Mouse (Mus musculus) testis, adult 2 months (tissue): ENCODE data around the gene Ubtd1.

Experiments used
- CTCF ChIP-seq: fragments of 200-500 bp; IDR thresholded peaks from 2 replicates; pipeline ENCODE4 v1.5.1; 2012; ENCODE audit warnings: low read depth, mild to moderate bottlenecking, inconsistent platforms, low read length, moderate library complexity; ENCODE audit not compliant: control insufficient read depth, insufficient read depth, insufficient replicate concordance
- POLR2A ChIP-seq: fragments of 200-500 bp; IDR thresholded peaks from 2 replicates; pipeline ENCODE4 v1.6.1; 2012; ENCODE audit warnings: low read depth, mild to moderate bottlenecking, inconsistent platforms, low read length, moderate library complexity; ENCODE audit not compliant: control insufficient read depth

- TF ChIP-seq POLR2A (no peak), CTCF (no peak)
These were observed 56.7 kb downstream of the Ubtd1 start for GRCm38 (mm10) chr19:42038310-42038709.
